Mouse (Mus musculus): ENCODE results near the gene Icam4.
"Not testable (repeated sequence)": the region's sequence is repeated elsewhere in the genome, so short reads cannot be mapped to it uniquely, and the experiment has no call there.

Gene Icam4

GRCm38 (mm10) chr9:21034481-21035085 is 5.4 kb downstream of the Icam4 start:
- peak; percentile 44 for DNase-seq (ENCODE audit: low read depth)

- no peak for DNase-seq (ENCODE audit: low read depth)
These were observed 6.4 kb downstream of the Icam4 start for GRCm38 (mm10) chr9:21035586-21035985.

- DNase-seq (ENCODE audit: low read depth): no peak
These were observed 7.0 kb downstream of the Icam4 start for GRCm38 (mm10) chr9:21036161-21036560.

- DNase-seq (ENCODE audit: low read depth): no peak
These were observed 7.5 kb downstream of the Icam4 start for GRCm38 (mm10) chr9:21036666-21037065.

GRCm38 (mm10) chr9:21037481-21037891 is 8.3 kb downstream of the Icam4 start:
- no peak for DNase-seq (ENCODE audit: low read depth)

GRCm38 (mm10) chr9:21039779-21040178 is 10.6 kb downstream of the Icam4 start:
- no peak for DNase-seq (ENCODE audit: low read depth)

GRCm38 (mm10) chr9:21041308-21041707 is 12.1 kb downstream of the Icam4 start:
- DNase-seq (ENCODE audit: low read depth): no peak

GRCm38 (mm10) chr9:21043563-21043962 is 14.4 kb downstream of the Icam4 start:
- no peak for DNase-seq (ENCODE audit: low read depth)

- DNase-seq (ENCODE audit: low read depth): not testable (repeated sequence)
These were observed 15.6 kb downstream of the Icam4 start for GRCm38 (mm10) chr9:21044785-21045184.

- no peak for DNase-seq (ENCODE audit: low read depth)
These were observed 16.1 kb downstream of the Icam4 start for GRCm38 (mm10) chr9:21045235-21045634.

GRCm38 (mm10) chr9:21051578-21051977 is 22.4 kb downstream of the Icam4 start:
- no peak for DNase-seq (ENCODE audit: low read depth)

GRCm38 (mm10) chr9:21062928-21063327 is 33.8 kb downstream of the Icam4 start:
- DNase-seq (ENCODE audit: low read depth): no peak

GRCm38 (mm10) chr9:21067006-21067684 is 38.0 kb downstream of the Icam4 start, which contains the start of gene Zglp1:
Gene Zglp1, minus strand, starts transcription at chr9:21067093.
- no peak for DNase-seq (ENCODE audit: low read depth)

GRCm38 (mm10) chr9:21072641-21073040 is 43.5 kb downstream of the Icam4 start:
- DNase-seq (ENCODE audit: low read depth): no peak

GRCm38 (mm10) chr9:21073044-21073840 is 44.1 kb downstream of the Icam4 start, which contains the start of the genes Gm49373 and Fdx1l:
Gene Gm49373, minus strand, starts transcription at chr9:21073096.
Gene Fdx1l, minus strand, starts transcription at chr9:21073614.
- peak; percentile 86 for DNase-seq (ENCODE audit: low read depth)

GRCm38 (mm10) chr9:21074173-21074572 is 45.0 kb downstream of the Icam4 start:
- no peak for DNase-seq (ENCODE audit: low read depth)

- no peak for DNase-seq (ENCODE audit: low read depth)
These were observed 46.5 kb downstream of the Icam4 start for GRCm38 (mm10) chr9:21075625-21076024.
